Mouse (Mus musculus): Measurements from ENCODE around the gene Ugt2b38.

DNA sequence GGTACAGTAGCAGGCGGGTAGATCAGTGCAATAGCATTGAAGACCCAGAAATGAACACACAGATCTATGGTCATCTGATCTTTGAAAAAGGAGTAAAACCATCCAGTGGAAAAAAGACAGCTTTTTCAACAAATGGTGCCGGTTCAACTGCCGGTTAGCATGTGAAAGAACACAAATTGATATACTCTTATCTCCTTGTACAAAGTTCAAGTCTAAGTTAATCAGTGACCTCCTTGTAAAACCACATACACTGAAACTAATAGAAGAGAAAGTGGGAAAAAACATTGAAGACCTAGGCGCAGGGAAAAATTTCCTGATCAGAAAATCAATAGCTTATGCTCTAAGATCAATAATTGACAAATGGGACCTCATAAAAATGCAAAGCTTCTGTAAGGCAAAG lies 27.0 kb downstream of the Ugt2b38 start:
- TF ChIP-seq CTCF (IDR thresholded peaks at IDR 0.05; ENCODE audit: borderline replicate concordance, insufficient read depth, low read depth, low read length), result no peak
- no peak for TF ChIP-seq POLR2A (IDR thresholded peaks at IDR 0.05; ENCODE audit: borderline replicate concordance, insufficient read depth, low read length)

Data from cerebellum, adult 2 months (tissue).